Mouse (Mus musculus) forebrain, postnatal 0 days (tissue): ENCODE results near the gene Cacna1b. TPM values are rescaled to one million over a fixed set of nuclear protein-coding genes. Genes with fewer than 3 reads are reported as not detected.

Source experiments
- ATAC-seq: fragments of 200-750 bp; cut with Nextera tagmentation; 2 replicates; pipeline ENCODE4 v1.8.0; 2017; ENCODE audit warnings: mild to moderate bottlenecking, moderate library complexity
- DNase-seq: peaks from one replicate; pipeline ENCODE4 v3.0.0-alpha.2; 2015
- H3K27ac ChIP-seq: fragments of 300-500 bp; sonication (generic); 2 replicates; pipeline ENCODE4 v1.5.1; 2014; ENCODE audit warnings: low read depth, mild to moderate bottlenecking, antibody characterized with exemption, low read length, moderate library complexity, mixed read lengths
- H3K27me3 ChIP-seq: fragments of 300-500 bp; sonication (generic); 2 replicates; pipeline ENCODE4 v1.6.1; 2014; ENCODE audit warnings: mild to moderate bottlenecking, low read length, mixed read lengths; ENCODE audit not compliant: insufficient read depth
- H3K36me3 ChIP-seq: fragments of 300-500 bp; sonication (generic); 2 replicates; pipeline ENCODE4 v1.6.1; 2014; ENCODE audit warnings: mild to moderate bottlenecking, moderate library complexity; ENCODE audit not compliant: insufficient read depth
- H3K4me1 ChIP-seq: fragments of 300-500 bp; sonication (generic); 2 replicates; pipeline ENCODE4 v1.6.1; 2014; ENCODE audit warnings: antibody characterized with exemption; ENCODE audit not compliant: insufficient read depth
- H3K4me2 ChIP-seq: fragments of 300-500 bp; sonication (generic); 2 replicates; pipeline ENCODE4 v1.6.1; 2014; ENCODE audit warnings: low read depth, mild to moderate bottlenecking, moderate library complexity
- H3K4me3 ChIP-seq: fragments of 300-500 bp; sonication (generic); 2 replicates; pipeline ENCODE4 v1.5.1; 2014; ENCODE audit warnings: low read depth, low read length, mixed read lengths
- H3K9ac ChIP-seq: fragments of 300-500 bp; sonication (generic); 2 replicates; pipeline ENCODE4 v1.6.1; 2014; ENCODE audit warnings: mild to moderate bottlenecking
- H3K9me3 ChIP-seq: fragments of 300-500 bp; sonication (generic); 2 replicates; pipeline ENCODE4 v1.6.1; 2016; ENCODE audit warnings: low read length
- CTCF ChIP-seq: sonication (generic); IDR thresholded peaks from 2 replicates; pipeline ENCODE4 v1.5.1; 2016; ENCODE audit warnings: antibody characterized with exemption, control low read depth, low read depth
- WGBS: fragments of 180-500 bp; shearing (Covaris S2); extraction: QIAGEN DNeasy Blood & Tissue Kit; methylation state at CpG from one replicate; pipeline ENCODE4 v1.1.7; 2014; 5-methylcytosine and 5-hydroxymethylcytosine counted together
- polyA plus RNA-seq: library from polyadenylated mRNA; unstranded; fragments of >200 nt; fragmentation: Nextera tagmentation; extraction: Ambion mirVana; gene quantifications from 2 replicates; pipeline ENCODE4 v1.2.1, GENCODE M21; 2015
- total RNA-seq: library from RNA; depleted of rRNA; stranded (reverse); fragments of >200 nt; gene quantifications from 2 replicates; pipeline ENCODE4 v1.2.3, GENCODE M21; 2014

Cacna1b gene
- total and polyA plus RNA-seq, 2 experiments from 2014 or later = 7.9 to 40.4 TPM

DNA sequence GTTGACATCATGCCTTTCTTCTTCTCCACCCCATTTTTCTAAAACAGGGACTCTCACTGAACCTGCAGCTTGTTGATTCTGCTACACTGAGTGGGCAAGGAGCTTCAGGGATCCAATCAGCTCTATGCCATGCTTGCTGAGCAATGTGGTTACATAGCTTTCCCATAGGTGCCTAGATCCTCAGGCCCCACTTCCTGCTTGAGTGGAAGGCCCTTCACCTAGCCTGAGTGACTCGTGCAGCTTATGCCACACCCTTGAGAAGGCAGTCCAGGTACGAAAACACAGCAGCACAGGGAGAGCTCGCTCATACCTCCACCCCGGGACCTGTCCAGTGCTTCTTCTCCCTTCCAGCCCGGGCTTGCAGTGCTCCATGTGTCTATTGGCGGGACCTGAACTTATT, 129.3 kb downstream of the Cacna1b start:
- 94% methylated on average over 6 of the region's 6 CpGs for WGBS
- DNase-seq (no peak), ATAC-seq (no peak)
- no peaks in the 10 kb centered on the region for H3K4me1 ChIP-seq
- H3K9me3 ChIP-seq = no peaks in the 10 kb centered on the region
- no peak overlapping the region for H3K4me3 ChIP-seq
- TF ChIP-seq CTCF = no peak
- no peaks in the 10 kb centered on the region for H3K27me3 ChIP-seq
- no peak overlapping the region for H3K27ac ChIP-seq
- peaks cover 61% of the 10 kb centered on the region for H3K36me3 ChIP-seq
- H3K9ac ChIP-seq = no peak overlapping the region
- no peak overlapping the region for H3K4me2 ChIP-seq

DNA sequence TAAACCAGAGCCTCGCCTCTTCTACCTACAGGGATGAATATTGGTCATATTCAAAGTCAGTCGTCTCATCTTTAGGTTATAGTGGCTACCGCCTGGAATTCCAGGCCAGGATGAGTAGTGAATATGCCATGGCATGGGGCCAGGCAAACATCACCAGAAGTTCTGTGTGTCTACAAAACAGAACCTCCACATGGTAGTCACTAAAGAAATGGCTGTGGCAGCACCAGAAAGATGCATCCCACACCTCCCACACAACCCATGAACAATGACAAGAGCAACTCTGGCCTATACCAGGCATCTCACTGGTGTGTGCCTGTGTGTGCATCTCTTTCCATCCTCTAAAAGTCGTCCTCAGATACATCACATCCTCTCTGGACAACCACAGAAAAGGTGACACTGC, 145.8 kb downstream of the Cacna1b start:
- H3K27ac ChIP-seq = no peak overlapping the region

DNA sequence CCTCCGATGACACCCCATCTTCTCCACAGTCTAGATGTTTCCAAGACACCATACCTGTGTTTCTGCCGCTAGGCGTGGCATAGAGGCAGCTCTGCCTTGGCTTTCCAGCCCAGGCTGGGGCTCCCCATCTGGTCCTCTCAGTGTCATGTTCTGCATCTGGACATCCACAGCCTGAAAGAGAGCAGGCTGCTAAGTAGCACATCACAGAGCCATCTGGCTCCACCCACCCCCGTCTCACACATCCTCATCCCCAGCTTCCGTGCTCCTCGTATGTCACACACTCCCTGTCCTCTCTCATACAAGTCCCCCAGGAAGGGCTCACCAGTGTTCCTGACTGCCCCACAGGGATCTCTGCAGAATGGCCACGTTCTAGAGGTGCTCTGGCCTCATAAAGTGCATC, 153.2 kb downstream of the Cacna1b start:
- ATAC-seq = 0 out of 2 replicates have a peak, but pooled peaks have one; percentile 4

More for the DNA sequence above, 145.8 kb downstream of the Cacna1b start:
- H3K4me2 ChIP-seq = no peak overlapping the region
- peaks cover 63% of the 10 kb centered on the region for H3K36me3 ChIP-seq
- TF ChIP-seq CTCF = no peak
- WGBS = 78% methylated on average over 4 of the region's 4 CpGs
- no peak for DNase-seq
- no peak overlapping the region for H3K4me3 ChIP-seq
- no peak overlapping the region for H3K9ac ChIP-seq
- no peaks in the 10 kb centered on the region for H3K9me3 ChIP-seq
- H3K4me1 ChIP-seq = no peaks in the 10 kb centered on the region
- ATAC-seq = no peak
- H3K27me3 ChIP-seq = no peaks in the 10 kb centered on the region

DNA sequence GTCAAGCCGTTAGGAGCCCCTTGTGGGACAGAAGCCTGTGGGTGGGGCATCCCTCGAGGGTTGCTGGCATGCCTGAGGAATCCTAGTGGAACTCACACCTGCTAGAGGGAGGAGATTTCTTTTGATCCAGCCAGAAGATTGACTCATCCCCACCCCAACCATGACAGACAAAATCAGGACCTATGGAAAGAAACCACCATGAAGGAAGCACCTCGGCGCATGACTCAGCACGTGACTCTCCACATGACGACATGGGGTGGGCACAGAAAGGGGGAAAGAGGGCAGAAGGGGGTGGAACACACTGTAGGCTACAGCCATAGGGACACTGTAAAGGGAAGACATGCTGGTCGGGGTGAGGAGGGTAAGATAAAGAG, 154.2 kb downstream of the Cacna1b start:
- no peak for DNase-seq
- Histone ChIP-seq H3K36me3 (peaks cover 58% of the 10 kb centered on the region), H3K4me1 (no peaks in the 10 kb centered on the region), H3K4me2 (no peak overlapping the region), H3K27ac (no peak overlapping the region), H3K9ac (no peak overlapping the region), H3K4me3 (no peak overlapping the region), H3K27me3 (no peaks in the 10 kb centered on the region), H3K9me3 (no peaks in the 10 kb centered on the region)
- 42% methylated on average over 7 of the region's 7 CpGs for WGBS
- ATAC-seq = no peak
- no peak for TF ChIP-seq CTCF

More for the DNA sequence above, 153.2 kb downstream of the Cacna1b start:
- no peak for TF ChIP-seq CTCF
- Histone ChIP-seq H3K9me3 (no peaks in the 10 kb centered on the region), H3K9ac (no peak overlapping the region), H3K4me2 (no peak overlapping the region), H3K4me3 (no peak overlapping the region), H3K36me3 (peaks cover 66% of the 10 kb centered on the region), H3K27me3 (no peaks in the 10 kb centered on the region), H3K27ac (no peak overlapping the region), H3K4me1 (no peaks in the 10 kb centered on the region)
- DNase-seq = no peak
- 83% methylated on average over 7 of the region's 7 CpGs for WGBS

DNA sequence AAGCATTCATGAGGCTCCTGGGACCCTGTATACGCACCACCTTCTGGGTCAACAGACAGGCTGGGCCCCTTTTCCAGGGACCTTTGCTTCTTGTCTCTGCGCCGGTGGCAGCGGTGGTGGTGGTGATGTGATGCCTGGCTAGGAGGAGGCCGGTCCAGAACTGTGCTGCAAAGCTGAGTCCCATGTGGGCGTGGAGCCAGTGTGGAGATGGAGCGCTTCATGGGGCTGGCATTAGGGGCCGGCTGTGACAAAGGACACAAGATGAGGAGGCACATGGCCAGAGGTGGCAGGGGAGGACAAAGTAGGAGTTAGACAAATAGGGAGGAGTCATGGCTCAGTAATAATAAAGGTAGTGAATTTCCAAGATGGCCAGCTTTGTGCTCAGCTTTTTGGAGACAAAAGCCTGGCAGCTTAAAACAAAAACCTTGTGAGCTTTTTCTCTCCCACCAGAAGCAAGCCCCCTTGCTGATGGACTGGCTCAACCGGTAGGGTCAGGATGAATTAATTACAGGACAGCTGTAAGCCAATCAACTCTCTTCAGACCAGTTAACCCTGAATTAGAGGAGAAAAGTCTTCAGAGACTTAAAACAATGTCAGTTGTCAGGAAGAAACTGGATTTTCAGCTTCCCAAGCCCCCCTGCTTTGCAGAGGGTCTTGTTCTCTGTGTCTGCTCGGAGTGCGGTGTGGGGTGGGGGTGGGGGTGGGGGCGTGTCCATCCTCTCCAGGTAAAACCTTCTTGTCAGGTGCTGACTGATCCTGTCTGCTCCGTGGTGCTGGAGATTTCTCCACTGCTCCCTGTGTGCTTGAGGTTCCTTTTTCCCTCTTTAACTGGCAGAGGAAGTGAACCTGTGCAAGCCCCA, 154.8 kb downstream of the Cacna1b start:
- Histone ChIP-seq H3K27me3 (no peaks in the 10 kb centered on the region), H3K4me2 (no peak overlapping the region), H3K9ac (no peak overlapping the region), H3K9me3 (no peaks in the 10 kb centered on the region), H3K36me3 (peaks cover 55% of the 10 kb centered on the region), H3K27ac (no peak overlapping the region), H3K4me1 (no peaks in the 10 kb centered on the region), H3K4me3 (no peak overlapping the region)
- 16% methylated on average over 13 of the region's 13 CpGs for WGBS
- ATAC-seq = peak; percentile 40; the same call in 1 of the 2 replicates
- no peak for TF ChIP-seq CTCF
- DNase-seq = peak; percentile 14

DNA sequence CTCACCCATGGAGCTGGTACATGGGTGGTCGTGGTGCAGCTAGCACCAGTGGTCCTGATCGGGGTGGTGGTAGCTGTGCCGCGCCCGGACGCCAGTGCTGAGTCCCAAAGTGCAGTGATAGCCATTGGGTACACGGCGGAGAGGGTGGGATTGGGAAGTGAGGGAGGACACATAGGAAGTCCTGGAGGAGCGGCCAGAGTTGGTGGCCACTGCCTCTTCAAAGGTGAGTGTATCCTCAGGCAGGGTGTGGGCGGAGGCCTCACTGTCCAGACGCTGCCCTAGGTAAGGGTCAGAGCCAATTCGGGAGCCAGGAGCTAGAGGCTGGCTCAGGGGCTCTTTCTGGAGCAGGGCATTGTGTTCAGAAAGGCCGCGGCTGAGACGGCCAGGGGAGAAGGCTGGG, 156.4 kb downstream of the Cacna1b start:
- no peak overlapping the region for H3K27ac ChIP-seq
- no peaks in the 10 kb centered on the region for H3K27me3 ChIP-seq
- DNase-seq (no peak), ATAC-seq (no peak)
- TF ChIP-seq CTCF = no peak
- no peaks in the 10 kb centered on the region for H3K9me3 ChIP-seq
- H3K9ac ChIP-seq = no peak overlapping the region
- no peaks in the 10 kb centered on the region for H3K4me1 ChIP-seq
- H3K4me3 ChIP-seq = no peak overlapping the region
- peaks cover 51% of the 10 kb centered on the region for H3K36me3 ChIP-seq
- WGBS = 89% methylated on average over 15 of the region's 15 CpGs
- H3K4me2 ChIP-seq = no peak overlapping the region

DNA sequence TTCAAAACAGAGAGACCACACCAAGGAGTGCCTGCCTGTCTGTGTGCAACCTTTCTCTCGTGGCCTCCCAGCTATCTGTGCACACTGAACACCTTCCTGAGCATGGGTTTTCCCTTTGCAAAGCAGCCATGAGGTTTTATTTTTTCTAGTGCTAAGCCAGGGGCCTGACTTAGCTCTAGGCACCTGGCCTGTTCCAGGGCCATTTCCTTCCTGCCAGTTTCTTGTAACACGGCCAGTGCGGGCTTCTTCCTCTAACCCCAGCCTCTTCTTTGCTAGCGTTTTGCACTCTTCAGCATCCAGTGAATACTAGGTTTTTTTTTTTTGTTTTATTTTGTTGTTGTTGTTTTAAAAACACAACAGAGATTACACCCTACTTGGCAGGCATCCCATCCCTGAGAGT, 157.9 kb downstream of the Cacna1b start:
- Histone ChIP-seq H3K9ac (no peak overlapping the region), H3K4me3 (no peak overlapping the region), H3K4me2 (no peak overlapping the region), H3K36me3 (peaks cover 40% of the 10 kb centered on the region), H3K4me1 (no peaks in the 10 kb centered on the region), H3K9me3 (no peaks in the 10 kb centered on the region), H3K27me3 (no peaks in the 10 kb centered on the region), H3K27ac (no peak overlapping the region)
- no peak for DNase-seq
- TF ChIP-seq CTCF = no peak
- ATAC-seq = no peak
- WGBS = 55% methylated on average over 4 of the region's 4 CpGs
